Mouse (Mus musculus) bone marrow macrophage, adult 2 months (primary cell): Measurements from ENCODE around the gene Gm5105.

Source experiments
- CTCF ChIP-seq: IDR thresholded peaks from 2 replicates; pipeline ENCODE4 v1.5.1; 2012; ENCODE audit warnings: low read depth, mild to moderate bottlenecking, low read length, moderate library complexity
- POLR2A ChIP-seq: IDR thresholded peaks from 2 replicates; pipeline ENCODE4 v1.6.1; 2012; ENCODE audit warnings: mild to moderate bottlenecking, low read depth, low read length, borderline replicate concordance

GRCm38 (mm10) chr3:138071004-138071403, 3.8 kb upstream of the Gm5105 start:
- TF ChIP-seq CTCF, result no peak
- TF ChIP-seq POLR2A, result no peak
